Mouse (Mus musculus) retina, postnatal 7 days (tissue): ENCODE data around the gene Prdx6b.

Experiments
- DNase-seq: peaks from one replicate; pipeline ENCODE4 v3.0.0-alpha.2; 2012; ENCODE audit warnings: low read depth, low spot score

Gene Prdx6b

DNA sequence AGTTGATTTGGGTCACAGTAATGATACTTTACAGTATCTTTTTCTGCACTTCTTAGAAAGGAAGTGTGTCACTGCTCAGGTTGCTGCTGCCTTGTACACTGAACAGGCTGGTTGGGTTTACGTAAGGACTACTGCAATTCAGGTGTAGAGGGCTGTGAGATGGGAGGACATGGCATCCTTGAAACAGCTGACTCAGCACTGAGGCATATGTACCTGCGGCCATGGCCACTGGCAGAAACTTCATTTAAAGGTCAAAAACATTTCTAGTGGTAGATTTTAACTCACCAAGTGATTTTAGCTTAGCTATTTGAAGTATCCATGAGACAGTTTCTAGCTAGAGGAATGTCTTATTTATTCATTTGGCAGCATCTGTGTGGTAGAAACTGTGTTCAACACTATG is 33.5 kb downstream of the Prdx6b start:
- DNase-seq, result no peak

DNA sequence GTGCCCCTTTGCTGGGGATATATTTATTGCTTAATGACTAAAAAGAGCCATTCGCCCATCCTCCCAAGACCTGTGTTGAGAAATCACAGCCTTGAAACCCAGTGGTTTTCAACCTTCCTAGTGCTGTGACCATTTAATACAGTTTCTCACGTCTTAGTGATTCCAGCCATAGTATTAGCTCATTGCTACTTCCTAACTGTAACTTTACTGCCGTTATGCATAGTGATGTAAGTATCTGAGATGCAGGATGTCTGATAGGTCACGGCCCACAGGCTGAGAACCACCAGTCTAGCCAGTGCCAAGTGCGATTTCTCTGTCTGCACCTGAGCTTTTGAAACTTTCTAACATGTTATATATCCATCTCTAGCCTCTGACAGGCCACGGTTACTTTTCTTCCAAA is 35.0 kb downstream of the Prdx6b start:
- no peak for DNase-seq

DNA sequence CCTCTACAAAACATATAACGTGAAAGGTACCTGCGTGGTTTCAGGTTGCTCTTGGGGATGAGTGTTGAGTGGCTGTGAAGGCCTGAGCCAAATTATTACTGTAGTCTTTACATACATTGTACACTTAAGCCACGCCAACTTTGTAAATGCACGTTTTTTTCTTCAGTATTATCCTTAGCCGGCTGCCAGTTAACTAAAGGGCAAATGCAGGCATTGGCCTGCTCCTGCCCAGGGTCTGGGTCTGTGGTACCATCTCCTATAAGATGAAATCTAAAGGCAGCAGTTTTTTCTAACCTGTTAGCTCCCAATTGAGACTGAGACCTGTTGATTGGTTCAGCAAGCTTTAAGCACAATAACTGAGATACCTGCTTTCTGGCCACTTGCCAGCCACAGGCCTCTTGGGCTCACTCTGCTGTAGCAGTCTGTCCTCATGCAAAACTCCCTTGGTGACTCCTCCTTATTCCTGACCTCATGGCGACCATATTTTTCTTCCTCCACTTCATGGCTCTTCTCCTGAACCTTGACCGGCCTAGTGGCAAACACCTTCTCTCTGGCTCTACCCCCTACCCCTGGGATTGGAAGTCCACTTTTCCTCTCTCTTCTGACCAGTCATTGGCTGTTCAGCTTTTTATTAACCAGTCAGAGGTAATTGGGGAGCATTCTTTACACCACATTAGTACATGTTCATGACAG is 36.8 kb downstream of the Prdx6b start:
- no peak for DNase-seq

DNA sequence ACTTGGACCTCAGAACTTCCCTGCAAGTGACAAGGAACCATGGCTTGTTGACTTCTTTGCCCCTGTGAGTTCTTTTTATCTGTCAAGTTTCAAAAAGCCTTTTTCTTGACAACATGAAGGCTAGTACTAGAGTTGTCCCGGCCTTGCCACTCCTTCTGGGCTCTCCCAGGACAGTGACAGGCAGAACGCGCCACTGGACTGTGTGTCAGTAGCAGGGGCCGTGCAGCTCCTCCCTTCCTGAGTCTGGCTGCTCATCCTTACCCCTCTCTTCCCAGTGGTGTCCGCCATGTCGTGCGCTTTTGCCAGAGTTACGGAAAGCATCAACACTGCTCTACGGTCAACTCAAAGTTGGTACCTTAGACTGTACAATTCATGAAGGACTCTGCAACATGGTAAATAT is 48.3 kb downstream of the Prdx6b start:
- DNase-seq, result no peak
